Mouse (Mus musculus): ENCODE results near the gene Zcchc7.

The Zcchc7 gene

DNA sequence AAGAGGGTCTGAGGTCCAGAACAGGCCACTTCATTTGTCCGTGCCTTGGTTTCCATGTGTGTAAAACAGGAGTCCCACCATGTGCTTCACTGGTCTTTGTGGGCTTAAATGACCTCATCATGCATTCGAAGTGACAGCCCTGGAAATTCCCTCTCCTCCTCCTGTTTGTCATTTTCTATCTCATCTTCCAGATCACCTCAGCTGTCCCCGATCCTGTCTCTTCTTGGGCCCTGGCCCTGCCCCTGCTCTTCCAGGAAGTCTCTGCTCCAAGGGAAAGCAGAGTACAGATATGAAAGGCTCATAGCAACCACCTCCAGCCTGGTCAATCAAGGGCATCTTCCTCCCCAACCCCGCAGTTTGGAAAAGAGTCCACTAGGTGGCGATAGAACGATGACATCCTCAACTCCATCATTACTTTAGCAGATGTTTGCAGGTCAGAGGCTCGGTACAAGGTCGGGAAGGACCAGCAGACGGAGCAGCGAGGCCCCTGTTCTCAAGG lies 215.0 kb downstream of the Zcchc7 start:
- POLR2A ChIA-PET: interaction anchor here in 2 of 4 experiments (1.0 to 2.6 kb wide), 2 partner anchors 10 to 11 kb away, joined by 3 to 7 read pairs; partner anchors contain the start of gene Grhpr (in 1 of the 2)
- CTCF ChIA-PET: interaction anchor here in 2 of 4 experiments (0.6 to 3.0 kb wide), 4 partner anchors 10 to 802 kb away, joined by 3 to 9 read pairs (median 4); partner anchors contain the start of genes Grhpr (in 1 of the 2) and Zbtb5 (in 1 of the 2)

DNA sequence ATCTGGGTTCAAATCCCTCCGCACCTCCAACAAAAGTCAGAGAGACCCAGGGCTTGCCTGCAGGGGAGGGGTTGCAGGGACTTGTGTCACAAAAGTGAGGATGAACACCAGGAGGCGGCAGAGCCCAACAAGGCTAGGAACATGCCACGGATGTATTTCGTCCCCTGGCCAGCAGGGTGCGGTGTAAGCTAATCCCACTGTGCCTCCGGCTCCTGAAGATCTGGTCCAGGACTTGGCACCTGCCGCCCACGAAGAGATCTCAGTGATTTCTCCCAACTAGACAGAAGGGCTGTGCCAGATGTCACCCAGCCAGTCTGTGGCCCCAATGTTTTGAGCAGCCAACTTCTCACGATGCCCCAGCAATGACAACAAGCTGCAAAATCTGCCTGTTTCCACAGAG lies 217.8 kb downstream of the Zcchc7 start:
- CTCF ChIA-PET: interaction anchor here (0.6 to 2.3 kb wide), 29 partner anchors 8 to 607 kb away, joined by 3 to 21 read pairs (median 4); partner anchors contain the start of genes Grhpr (in 2 of the 4), Polr1e (in 1 of the 4), Tomm5 (in 1 of the 4) and Zbtb5 (in 1 of the 4)
- POLR2A ChIA-PET: interaction anchor here in 3 of 4 experiments (0.6 to 2.3 kb wide), 6 partner anchors 8 to 800 kb away, joined by 3 to 9 read pairs (median 4); partner anchors contain the start of genes Zbtb5 (in 2 of the 3) and Grhpr (in 1 of the 3)

DNA sequence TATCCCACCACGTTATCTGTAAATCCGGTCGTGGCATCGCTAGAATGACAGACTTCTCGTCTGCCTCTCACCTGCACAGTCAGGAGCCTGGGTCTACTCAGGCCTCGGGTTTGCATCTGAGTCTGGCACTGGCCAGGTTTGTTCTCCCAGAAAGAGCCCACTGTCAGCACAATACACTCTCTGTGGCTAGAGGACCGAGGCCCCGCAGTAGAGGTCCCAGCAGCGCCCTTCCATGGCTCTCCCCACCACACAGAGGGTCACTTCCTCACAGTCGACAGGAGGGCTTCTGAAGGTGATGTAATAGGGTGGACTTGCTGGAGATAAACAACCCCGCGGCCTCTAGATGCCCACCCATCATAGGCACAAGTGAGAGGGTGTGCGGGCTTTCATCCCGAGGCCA lies 218.2 kb downstream of the Zcchc7 start:
- ChIA-PET POLR2A (interaction anchor here in 2 of 4 experiments (0.6 to 2.3 kb wide), 6 partner anchors 8 to 869 kb away, joined by 3 to 9 read pairs (median 4); partner anchors contain the start of genes Zbtb5 (in 2 of the 2) and Grhpr (in 1 of the 2)), CTCF (interaction anchor here (0.6 to 2.3 kb wide), 26 partner anchors 8 to 607 kb away, joined by 3 to 21 read pairs (median 4); partner anchors contain the start of genes Grhpr (in 2 of the 4), Polr1e (in 1 of the 4), Tomm5 (in 1 of the 4) and Zbtb5 (in 1 of the 4))

DNA sequence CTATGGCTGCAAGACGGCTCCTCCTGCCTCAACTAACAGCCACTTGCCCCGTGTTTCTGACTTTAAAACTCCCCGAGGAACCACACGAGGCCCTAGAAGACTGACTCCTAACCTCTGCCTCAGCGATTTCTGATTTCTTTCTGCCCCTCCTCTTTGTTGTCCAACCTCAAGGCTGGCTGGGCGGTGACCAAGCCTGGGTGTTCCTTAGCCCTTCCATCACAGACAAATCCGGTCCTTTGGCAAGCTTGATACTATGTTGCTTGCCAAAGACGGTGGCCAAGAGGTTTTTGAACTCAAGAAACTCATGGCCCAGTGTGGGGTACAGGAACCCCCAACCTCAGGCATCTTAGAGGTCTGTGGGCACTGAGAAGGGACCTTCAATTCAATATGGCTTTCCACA lies 218.7 kb downstream of the Zcchc7 start:
- POLR2A ChIA-PET: interaction anchor here in 3 of 4 experiments (0.6 to 0.8 kb wide), 6 partner anchors 10 to 869 kb away, joined by 3 to 5 read pairs (median 3); no protein-coding TSS in a partner anchor
- CTCF ChIA-PET: interaction anchor here in 2 of 4 experiments (0.7 to 1.3 kb wide), 7 partner anchors 10 to 1602 kb away, joined by 3 to 5 read pairs (median 4); partner anchors contain the start of gene Zbtb5 (in 1 of the 2)

DNA sequence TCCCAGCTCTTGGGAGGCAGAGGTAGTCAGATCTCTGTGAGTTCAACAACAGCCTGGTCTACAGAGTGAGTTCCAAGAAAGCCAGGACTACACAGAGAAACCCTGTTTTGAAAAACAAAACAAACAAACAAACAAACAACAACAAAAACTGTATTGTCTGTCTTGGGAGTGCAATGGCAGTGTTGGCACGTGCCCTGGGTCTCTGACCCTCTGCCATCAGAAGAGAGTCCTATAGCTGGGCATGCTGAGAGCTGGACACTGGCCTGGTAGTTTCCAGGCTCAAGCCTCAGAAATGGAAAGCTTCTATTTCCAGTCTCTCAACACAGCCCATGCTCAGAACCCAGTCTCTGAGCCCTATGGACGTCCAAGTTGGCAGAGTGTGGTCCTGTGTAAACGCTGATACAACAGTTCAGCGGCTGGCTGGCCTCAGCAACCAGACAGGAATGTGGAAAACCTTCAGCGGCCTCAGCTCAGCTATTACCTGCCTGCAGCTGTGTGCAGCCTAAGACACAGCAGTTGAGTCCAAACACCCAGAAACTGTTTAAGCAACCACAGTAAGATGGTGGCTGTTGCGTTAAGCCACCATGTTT lies 220.4 kb downstream of the Zcchc7 start:
- ChIA-PET POLR2A (interaction anchor here in 1 of 4 experiments (0.7 to 2.0 kb wide), 4 partner anchors 9 to 38 kb away, joined by 3 to 5 read pairs (median 4); no protein-coding TSS in a partner anchor), CTCF (interaction anchor here in 3 of 4 experiments (0.7 to 1.3 kb wide), 3 partner anchors 8 to 1839 kb away, joined by 3 to 5 read pairs (median 3); no protein-coding TSS in a partner anchor)

DNA sequence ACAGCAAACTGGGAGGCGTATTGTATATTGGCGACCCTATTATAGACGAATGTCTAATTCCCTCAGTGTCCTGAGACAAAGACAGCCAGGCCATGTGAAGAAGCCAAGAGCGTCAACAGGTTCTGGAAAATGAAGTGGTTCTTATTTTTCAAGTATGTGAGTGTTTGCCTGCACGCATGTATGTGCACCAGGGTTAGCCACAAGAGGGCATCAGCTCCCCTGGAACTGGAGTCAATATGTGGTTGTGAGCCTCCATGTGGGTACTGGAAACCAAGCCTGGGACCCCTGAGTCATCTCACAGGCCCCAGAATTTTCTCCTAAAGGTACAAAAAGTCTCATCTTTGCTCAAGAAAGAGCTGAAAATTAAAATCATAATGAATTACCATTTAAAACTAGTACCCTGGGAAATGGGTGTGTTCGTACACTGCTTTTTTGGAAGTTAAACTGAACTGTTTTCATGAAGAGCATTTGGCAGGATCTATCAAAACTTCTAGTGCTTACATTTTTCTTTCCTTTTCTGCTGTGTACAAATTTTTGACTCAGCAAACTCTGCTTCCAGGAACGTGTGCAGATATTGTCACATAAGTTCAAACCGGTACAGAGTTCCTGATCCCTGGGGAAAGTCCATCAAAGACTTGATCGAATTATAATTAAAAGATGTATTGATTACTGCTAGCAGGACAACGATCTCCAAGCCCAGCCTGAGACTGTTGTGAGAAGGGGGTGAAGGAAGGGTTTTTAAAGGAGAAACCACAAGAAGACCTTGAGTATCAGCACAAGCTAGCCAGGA lies 221.4 kb downstream of the Zcchc7 start:
- ChIA-PET POLR2A (interaction anchor here in 1 of 4 experiments (1.0 to 2.0 kb wide), 4 partner anchors 8 to 37 kb away, joined by 3 to 5 read pairs (median 4); no protein-coding TSS in a partner anchor), CTCF (interaction anchor here (0.5 to 1.3 kb wide), 9 partner anchors 8 to 1111 kb away, joined by 3 to 7 read pairs (median 4); partner anchors contain the start of gene Zbtb5 (in 1 of the 4))

DNA sequence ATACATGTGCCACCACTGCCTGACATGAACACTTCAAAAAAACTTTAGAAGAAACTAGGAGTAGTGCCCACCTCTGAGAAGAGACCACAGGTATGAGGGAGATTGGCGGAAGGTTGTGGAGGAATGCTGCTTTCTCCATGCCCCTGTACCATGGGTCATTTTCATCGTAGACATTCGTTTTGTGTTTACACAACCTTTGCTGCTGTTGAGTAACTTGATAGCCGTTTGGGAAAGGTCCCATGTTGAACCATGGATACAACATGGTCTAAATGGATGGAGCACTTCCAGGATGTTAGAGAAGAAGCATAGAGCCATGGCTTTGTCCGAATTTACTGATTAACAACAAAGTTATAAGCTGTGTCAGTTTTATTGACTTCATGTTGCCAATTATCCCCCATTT lies 222.5 kb downstream of the Zcchc7 start:
- ChIA-PET POLR2A (interaction anchor here in 2 of 4 experiments (1.6 to 3.7 kb wide), 2 partner anchors 17 to 36 kb away, joined by 3 to 16 read pairs; no protein-coding TSS in a partner anchor), CTCF (interaction anchor here in 1 of 4 experiments (0.5 kb wide), 1 partner anchor 874 kb away, joined by 3 read pairs; no protein-coding TSS in a partner anchor)

- ChIA-PET CTCF (interaction anchor here in 3 of 4 experiments (0.6 to 2.0 kb wide), 3 partner anchors 10 to 51 kb away, joined by 3 to 9 read pairs (median 5); no protein-coding TSS in a partner anchor), POLR2A (interaction anchor here in 3 of 4 experiments (0.7 to 3.7 kb wide), 9 partner anchors 9 to 45 kb away, joined by 3 to 24 read pairs (median 5); partner anchors contain the start of genes Polr1e (in 1 of the 3) and Zbtb5 (in 1 of the 3))
Observed at GRCm38 (mm10) chr4:44979794-44980338, 224.2 kb downstream of the Zcchc7 start.

- CTCF ChIA-PET: interaction anchor here in 3 of 4 experiments (0.5 to 3.2 kb wide), 12 partner anchors 8 to 550 kb away, joined by 3 to 10 read pairs (median 4); partner anchors contain the start of gene Zbtb5 (in 1 of the 3)
- POLR2A ChIA-PET: interaction anchor here (0.6 to 3.7 kb wide), 27 partner anchors 8 to 315 kb away, joined by 3 to 24 read pairs (median 4); partner anchors contain the start of genes Polr1e (in 3 of the 4), Zbtb5 (in 3 of the 4), Tomm5 (in 1 of the 4) and Trmt10b (in 1 of the 4)
Observed at GRCm38 (mm10) chr4:44981280-44981973, 225.8 kb downstream of the Zcchc7 start, which contains the start of gene Grhpr. Grhpr (plus strand) TSS chr4:44981395.
